Mouse (Mus musculus) thymus, postnatal 14 days (tissue): ENCODE data around the gene Trim75.
"Not testable (repeated sequence)": the region's sequence is repeated elsewhere in the genome, so short reads cannot be mapped to it uniquely, and the experiment has no call there.

Experiments
- DNase-seq: peaks from one replicate; pipeline ENCODE4 v3.0.0; 2021

Trim75 gene

DNA sequence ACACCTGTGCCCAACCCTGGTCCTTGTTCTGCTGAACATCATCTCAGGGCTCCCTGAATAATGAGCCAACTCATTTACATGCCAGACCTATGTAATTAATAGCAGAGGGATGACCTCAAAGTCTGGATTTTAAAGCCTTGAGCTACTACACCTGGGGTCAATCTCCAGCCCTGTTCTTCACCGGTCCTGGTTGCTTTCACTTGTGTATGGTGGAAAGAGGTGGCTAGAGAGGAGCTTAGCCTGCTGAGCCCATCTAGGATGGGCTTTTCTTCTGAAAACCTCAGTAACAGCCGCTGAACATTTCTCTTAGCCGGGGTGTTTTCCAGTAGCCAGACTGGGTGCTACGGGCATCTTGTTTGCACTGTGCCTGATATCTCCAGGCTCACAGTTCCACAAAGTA, at the start of gene Trim75:
TSS of gene Trim75 (minus strand) at position 101 of the 400 bp plus-strand sequence.
- DNase-seq = no peak

DNA sequence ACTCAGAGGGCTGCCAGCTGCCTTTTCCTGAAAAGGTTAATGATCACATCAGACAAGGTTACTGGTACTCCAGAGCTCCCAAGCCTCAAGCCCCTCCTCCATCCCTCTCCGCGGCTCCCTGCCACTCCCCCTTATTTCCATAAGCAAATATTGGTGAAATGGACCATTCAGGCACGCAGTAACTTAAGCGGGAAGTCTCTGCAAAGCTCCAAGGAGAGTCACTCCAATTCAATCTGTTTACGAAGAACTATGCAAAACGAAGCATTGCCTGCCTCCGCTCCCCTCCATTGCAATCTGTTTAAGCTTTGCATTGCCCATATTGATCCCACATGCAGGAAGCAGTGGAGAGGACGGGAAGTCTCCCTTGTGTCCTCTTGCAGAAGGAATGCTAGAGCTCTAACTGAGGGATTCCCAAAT, 49.5 kb upstream of the Trim75 start, which contains the start of gene Apela:
TSS of gene Apela (minus strand) at position 220 of the 417 bp plus-strand sequence.
- no peak for DNase-seq

DNA sequence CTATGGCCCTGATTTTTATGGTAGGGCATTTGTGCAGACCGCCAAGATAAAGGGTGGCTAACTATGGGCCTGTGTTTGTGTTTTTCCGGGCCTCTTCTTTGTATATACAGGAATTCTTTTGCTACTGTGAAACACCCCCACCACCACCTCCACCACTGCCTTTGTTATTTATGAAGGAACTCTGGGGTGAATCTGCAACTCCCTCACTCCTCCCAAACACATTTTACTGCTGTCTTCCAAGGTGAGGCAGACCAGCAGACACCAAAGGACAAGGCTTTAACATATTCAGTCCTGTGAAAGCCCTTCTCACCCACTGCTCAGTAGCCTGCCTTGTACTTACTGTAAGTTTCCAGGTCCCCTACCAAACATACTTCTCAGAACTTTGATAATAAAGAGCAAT, 46.5 kb upstream of the Trim75 start:
- DNase-seq = no peak

DNA sequence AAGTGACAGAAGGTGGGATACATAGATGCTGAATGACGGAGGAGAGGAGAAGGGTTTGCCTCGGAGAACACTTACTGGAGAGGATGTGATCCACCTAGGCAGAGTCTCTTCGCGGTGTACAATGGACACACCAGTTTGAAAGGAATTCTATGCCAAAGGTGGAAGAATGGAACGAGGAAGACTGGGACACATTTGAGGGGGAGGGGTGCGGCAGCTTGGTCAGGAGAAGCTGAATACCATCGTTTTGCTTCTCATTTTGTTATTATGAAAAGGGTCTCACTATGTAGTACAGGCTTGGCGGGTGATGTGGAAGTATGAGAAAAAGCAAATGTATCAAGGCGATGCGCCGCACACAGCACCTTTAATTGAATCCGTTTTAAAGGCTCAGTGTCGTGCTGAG, 45.4 kb upstream of the Trim75 start:
- DNase-seq = no peak

DNA sequence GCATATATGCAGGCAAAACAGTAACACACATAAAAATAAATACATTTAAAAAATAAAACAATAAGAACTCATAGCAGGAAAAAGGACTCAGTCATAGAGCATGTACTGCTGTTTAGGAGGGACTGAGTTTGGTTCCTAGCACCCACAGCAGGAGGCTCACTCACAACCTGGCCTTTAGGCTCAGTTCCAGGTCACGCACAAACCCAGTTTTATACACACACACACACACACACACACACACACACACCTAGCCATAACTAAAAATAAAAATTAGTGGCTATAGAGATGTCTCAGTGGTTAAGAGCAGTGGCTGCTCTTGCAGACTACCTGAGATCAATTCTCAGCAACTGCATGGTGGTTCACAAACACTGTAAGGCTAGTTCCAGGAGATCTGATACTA, 44.5 kb upstream of the Trim75 start:
- no peak for DNase-seq

DNA sequence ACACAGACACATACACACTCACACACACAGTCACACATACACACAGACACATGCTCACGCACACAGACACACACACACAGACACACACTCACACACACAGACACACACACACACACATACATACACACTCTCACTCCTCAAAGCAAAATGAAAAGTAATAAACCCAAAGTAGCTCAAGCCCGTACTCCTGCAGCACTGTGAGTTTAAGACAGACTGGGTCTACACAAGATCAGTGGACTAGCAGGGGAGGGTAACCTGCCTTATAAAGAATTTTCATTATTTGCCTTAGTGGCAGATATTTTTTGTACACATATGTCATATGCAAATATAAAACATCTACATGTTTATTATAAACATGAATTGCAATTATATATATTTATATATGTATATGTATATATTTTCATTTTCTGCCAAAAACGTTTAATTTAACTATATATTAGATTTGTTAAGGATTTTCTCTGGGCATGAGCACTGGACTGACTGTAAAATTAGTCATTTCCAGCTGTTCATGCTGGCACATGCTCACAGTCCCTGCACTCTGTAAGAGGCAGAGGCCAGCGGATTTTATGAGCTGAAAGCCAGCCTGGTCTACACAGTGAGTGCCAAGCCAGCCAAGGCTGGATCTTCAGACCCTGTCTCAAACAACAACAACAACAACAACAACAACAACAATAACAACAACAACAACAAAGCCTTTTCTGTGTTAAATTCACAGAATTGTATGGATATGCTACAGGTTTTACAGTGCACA, 43.3 kb upstream of the Trim75 start:
- no peak for DNase-seq

DNA sequence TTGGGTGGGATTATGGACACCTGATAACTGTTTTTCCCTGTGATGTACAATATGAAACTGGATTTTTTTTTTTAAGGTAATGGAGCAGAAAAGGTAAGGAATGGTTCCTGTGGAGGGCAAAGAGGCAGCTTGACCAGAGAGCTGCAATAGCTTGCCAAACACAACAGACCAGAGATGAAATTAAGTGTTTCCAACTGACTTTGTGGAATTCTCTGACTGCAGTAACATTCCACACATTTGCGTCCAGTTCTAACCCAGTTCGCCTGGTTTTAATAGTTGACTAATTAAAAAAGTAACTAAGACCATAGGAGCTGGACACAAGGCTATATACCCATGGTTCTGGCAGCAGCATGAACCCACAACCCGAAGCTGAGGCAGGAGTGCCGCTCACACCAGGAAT, 42.1 kb upstream of the Trim75 start:
- no peak for DNase-seq

DNA sequence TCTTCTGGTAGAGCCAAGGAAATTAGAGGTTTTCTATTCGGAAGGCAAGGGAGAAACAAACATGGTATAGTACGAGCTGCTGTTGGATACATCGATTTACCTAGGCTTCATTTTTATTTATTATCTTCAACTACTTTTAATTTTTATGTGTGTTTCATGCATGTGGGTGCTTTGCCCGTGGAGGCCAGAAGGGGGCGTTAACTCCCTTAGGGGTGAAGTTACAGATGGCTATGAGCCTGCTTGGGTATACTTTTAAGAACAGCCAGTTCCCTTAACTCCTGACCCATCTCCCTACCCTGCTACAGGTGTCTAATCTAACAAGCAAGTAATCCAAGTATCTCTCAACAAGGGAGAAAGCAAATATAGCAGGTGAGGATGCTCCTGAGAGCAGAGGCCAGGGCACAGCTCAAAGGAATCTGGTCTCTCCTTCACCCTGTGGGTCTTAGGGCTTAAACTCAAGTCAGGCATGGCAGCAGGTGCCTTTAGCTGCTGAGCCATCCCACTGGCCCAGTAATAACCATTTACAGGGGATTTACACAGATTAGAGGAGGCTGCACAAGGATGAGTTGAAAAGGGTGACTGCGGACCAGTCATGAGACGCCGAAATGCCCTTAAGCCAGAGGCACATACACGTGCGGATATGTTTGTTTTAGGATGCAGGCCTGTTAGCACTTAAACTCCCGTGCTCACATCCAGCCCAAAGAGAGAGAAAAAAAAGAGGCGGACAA, 41.5 kb upstream of the Trim75 start:
- DNase-seq = no peak

DNA sequence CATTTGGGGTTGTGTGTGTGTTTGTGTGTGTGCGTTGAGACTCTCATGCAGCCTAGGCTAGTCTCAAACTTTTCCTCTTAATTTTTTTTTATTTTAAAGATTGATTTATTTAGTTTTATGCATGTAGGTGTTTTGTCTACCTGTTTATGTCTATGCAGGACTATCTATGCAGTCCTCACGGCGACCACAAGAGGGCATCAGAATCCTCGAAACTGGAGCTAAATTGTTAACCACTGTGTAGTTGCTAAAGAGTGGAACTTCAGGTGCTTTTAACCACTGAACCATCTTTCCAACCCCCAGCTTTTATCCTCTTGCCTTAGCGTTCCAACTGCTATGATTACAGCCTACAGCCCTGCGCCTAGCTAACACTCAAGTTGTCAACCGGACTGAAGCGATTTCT, 34.9 kb upstream of the Trim75 start:
- peak; percentile 42 for DNase-seq

DNA sequence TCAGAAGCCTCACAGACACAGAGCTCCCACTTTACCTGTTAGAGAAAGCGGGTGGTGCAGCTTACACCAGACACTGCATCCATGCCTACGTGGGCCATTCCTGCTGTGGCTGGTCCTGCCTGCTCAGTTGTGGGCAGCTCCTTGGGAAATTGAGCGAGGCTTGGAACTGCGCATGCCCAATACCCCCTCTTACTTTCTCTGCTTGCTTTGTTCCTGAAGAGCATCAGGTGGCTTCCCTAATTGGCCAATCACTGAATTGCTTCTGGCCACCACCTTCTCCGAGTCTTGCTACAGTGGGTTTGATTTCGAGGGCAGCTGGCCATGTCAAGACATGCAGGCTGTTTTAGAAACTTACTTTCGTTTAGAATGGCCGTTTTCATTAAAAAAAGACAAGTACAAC, 30.8 kb upstream of the Trim75 start, which contains the start of the genes Trim61 and Trim60:
TSS of gene Trim61 (minus strand) at position 101 of the 400 bp plus-strand sequence.
TSS of gene Trim60 (minus strand) at position 162 of the 400 bp plus-strand sequence.
- DNase-seq = no peak

DNA sequence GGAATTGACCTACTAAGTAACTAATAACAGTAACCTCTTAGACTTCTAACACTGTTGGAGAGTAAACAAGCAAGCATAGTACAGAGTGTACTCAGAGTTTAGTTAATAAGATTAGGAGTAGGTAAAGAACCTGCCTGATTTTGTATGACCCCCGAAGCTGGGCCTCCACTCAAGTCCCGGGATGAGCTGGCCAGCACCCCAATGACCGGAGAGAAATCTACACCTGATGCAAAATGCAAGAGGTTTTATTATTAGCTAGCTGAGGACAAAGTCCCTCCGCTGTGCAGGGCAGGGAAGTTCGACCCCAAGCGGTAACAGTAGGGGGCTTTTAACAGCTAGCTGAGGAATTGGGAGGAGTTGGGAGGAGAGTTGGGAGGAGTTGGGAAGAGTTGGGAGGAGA, 20.0 kb upstream of the Trim75 start:
- not testable (repeated sequence) for DNase-seq

DNA sequence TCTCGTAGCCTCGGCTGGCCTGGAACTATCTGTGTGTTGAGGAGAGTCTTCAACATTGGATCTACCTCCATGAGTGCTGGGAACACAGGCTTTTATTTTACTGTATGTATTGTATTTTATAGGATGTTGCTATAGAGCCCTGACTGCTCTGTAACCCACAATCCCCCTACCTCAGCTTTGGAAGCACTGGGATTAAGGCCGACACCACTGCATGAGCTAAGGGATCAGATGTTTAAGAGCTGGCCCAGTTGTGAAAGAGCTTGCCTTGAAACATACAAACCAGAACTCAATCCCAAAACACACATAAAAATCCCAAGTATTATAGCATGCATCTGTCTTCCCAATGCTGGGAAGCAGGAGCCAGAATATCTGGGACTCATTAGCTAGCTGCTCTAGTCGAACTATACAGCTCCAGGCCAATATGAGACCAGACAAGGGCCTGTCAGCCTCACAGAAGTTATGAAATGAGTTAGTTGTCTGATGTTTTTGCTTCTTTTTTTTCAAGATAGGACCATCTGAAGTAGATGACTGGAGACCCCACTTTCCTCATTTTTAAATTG, 11.3 kb upstream of the Trim75 start:
- DNase-seq = no peak

DNA sequence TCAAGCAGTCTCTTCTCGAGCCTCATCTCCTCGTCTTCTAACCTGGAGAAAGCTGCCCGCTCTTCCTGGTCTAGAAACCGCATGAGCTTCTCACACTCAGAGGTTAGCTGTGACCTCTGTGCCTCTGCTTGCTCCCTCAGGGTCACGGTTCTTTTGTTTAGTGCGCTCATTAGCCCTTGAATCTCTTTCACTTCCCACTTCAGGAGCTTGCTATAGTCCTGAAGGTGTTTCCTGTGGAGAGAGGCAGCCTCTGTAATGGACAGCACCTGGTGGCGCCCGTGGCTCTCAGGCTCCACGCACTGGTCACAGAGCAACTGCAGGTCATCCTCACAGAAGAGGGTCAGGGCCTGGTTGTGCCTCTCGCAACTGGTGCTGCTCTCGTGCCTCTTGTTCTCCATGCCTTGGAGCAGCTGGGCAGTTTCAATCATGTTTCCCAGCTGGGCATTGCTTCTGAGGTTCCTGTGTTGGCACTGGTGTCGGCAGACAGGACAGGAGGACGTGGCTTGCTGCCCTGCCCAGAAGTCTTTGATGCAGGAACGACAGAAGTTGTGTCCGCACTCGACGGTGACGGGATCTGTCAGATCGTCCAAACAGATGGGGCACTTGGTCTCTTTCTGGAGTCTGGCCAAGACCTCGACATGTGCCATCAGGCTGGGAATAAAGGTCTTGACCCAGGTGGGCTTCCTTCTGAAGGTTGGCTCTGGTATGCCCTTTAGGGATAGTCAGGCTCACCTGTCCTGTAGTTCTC, 4.3 kb downstream of the Trim75 start:
- DNase-seq = no peak

DNA sequence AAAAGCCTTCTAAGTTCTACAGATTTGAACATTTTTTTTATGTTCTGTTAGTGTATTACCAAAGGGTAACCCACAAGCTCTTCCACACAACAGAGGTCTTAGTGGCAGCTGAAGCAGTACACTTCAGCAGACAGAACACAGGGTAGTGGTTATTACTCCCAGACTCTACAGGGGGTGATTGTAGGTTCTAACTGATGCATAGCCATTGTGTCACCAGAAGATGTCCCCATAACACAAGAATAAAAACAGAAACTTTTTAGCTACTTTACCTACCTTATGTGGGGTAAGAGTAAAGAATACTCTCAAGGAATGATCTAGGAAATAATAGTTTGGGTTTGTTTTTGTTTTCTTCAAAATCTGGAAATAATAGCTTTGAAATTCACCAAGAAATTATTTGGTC, 24.8 kb downstream of the Trim75 start:
- DNase-seq = no peak

DNA sequence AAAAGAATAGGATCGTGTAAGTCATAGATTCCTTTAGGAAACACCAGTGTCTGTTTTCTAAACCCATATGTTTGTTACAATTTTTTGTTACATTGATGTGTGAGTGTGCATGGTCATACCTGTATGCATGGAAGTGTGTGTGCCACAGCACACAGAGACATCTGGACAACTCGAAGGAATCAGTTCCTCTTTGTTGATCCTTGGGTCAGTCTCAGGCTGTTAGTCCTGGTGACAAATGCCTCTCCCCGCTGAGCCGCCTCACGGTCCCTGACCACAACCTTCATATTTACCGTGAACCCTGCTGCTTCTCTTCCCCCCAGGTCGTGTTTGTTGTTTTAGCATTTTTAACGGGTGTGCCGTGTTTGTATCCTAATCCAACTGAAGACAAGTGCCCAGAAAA, 28.6 kb downstream of the Trim75 start:
- no peak for DNase-seq

DNA sequence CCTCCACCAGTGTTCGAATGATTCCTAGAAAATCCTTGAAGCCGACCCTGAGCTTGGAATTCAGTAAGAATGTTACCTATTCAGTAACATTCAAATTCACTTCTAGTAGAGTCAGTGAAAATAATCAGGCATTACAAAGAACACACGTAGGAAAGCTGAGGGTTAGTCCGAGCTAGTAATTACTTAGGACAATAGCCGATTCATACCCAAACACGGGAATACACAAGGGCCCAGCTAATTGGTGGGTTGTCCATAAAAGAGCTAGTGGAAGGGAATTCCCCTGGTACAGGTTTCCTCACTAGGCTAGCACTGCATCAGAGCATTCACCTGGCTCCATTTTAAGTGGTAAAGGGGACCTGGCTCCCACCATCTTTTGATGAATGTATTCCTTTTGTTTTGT, 35.5 kb downstream of the Trim75 start:
- no peak for DNase-seq

DNA sequence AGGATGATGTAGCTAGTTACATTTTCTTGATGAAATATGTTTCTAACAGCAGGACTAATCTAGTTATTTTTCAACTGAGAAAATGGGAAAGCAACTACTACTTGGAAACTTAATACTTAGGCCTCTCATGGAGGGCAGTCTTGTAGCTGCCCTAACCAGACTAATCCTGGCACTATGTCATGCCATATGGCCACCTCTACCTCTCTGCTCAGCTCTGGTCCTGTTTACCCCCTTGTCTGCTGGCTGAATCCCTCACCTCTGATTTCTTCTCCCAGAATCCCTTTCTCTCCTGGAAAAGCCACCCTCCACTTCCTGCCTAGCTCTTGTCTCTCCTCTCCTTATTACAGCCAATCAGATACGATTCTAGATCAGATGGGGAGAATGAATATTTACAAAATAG, 39.3 kb downstream of the Trim75 start:
- DNase-seq = no peak

DNA sequence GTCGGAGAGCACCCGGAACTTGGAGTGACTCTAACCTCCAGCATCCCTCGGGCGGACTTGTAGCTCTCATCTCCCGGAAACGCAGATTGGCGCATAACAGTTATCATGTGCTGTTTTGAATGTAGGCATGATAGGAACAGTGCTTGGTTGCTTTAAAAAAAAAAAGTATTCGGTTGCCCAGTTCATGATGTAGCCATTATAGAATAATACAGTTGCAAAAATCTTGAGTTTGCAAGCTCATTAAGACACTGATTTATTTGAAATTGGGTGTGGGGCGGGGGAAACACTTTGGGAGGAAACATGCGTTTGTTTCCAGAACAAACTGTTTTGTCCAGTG, 40.0 kb downstream of the Trim75 start:
- no peak for DNase-seq

DNA sequence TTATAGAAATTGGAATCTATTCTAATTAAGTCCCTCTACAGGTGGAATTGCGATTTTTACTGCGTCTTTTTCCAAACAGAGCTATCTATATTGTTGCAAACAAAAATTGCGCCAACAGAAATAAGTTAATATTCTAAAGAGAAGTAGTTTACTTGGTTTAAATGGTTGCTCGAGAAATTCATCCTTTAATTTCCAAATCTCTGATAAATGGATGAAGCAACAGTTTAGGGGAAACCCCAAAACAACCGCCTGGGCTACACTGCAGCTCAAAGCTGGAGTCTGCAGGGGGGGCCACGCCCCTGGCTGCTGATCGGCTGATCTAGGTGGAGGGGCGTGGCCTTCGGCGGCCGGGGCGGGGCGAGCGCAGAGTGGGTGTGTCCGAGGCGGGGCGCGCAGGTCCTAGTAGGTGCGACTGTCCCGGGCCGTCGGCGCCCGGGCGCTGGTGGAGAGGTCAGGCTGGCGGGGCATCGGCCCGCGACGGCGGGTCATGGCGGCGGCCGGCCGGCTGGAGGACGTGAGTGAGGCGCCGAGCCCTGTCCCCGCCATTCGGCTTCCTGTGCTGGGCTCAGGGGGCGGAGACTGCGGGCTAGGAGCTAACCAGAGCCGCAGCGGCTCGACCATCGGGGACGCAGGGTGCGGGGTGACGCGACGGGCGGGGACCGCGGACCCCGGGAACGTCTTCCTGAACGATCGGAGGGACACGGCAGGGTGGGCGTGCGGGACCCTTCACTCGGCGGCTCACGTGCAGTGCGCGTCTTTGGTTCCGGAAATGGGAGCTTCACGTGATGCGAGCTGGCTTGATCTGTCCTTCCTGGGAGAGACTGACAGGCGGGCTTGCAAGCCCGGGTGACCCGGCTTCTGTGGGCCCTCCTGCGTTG, 40.6 kb downstream of the Trim75 start, which contains the start of gene Tmem192:
TSS of gene Tmem192 (plus strand) at position 366 of the 878 bp plus-strand sequence.
- peak; percentile 98 for DNase-seq

DNA sequence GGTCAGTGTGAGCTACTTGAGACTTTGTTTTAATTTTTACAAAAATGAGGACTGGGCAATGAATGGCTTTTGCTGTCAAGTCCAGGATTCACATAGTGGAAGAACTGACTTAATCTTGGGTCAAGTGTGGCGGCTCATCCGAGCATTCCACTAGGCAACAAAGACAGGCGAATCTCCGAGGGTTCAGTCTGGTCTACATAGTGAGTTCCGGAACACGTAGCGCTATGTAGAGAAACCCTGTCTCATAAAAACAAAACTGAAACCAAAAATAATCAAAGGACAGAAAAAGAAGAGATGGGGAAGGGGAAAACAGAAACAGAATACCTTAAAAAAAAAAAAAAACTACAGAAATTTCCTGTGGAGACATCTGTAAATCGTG, 41.2 kb downstream of the Trim75 start:
- peak; percentile 39 for DNase-seq

DNA sequence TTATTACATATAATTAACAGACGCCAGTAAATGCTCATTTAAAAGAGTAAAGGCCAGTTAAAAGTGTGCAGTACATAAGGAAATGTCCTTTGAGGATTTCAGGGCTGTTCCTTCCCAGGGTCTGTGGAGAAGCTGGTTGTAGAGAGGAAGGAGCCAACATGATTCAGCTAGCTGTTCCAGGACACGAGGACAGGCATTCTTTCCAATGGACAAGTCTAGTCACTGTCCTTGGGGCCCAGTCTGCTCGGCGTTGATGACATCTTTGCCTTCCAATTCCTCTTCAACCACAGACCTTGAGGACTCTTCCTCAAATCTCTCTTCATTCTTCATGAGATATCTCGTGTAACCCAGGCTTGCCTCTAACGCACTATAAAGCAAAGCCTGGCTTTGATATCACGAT, 42.0 kb downstream of the Trim75 start:
- DNase-seq = no peak

DNA sequence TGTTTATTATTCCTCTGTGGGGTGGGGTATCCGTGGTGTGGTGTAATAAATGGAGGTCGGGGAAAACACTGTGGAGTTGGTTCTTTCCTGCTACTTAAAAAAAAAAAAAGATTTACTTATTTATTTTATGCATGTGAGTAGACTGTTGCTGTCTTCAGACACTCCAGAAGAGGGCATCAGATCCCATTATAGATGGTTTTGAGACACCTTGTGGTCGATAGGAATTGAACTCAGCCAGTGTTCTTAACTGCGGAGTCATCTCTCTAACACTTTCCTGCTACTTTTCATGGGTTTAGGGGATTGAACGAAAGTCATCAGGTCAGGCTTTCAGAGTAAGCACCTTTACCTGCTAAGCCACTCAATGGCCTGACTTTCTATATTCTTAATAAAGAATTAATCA, 42.8 kb downstream of the Trim75 start:
- peak; percentile 43 for DNase-seq
